Mouse (Mus musculus): ENCODE measurements around the gene Hoxd9. TPM values are rescaled to one million over a fixed set of nuclear protein-coding genes. Genes with fewer than 3 reads are reported as not detected.

Gene Hoxd9
- polyA plus RNA-seq, 1 experiment from 2014 or later, result 42.7 TPM

GRCm38 (mm10) chr2:74688795-74689573 is 8.5 kb upstream of the Hoxd9 start:
- Histone ChIP-seq H3K4me3 (peak overlapping the region; percentile 28), H3K36me3 (no peaks in the 10 kb centered on the region), H3K4me1 (replicated peaks) (peaks cover 25% of the 10 kb centered on the region), H3K9ac (peak overlapping the region; percentile 73), H3K27ac (replicated peaks) (peak overlapping the region; percentile 85), H3K27me3 (peaks cover 95% of the 10 kb centered on the region), H3K9me3 (no peaks in the 10 kb centered on the region), H3K4me2 (peak overlapping the region; percentile 54)
- WGBS, result 5% methylated on average over 12 of the region's 12 CpGs
- no peak for ATAC-seq (ENCODE audit: low read depth)

DNA sequence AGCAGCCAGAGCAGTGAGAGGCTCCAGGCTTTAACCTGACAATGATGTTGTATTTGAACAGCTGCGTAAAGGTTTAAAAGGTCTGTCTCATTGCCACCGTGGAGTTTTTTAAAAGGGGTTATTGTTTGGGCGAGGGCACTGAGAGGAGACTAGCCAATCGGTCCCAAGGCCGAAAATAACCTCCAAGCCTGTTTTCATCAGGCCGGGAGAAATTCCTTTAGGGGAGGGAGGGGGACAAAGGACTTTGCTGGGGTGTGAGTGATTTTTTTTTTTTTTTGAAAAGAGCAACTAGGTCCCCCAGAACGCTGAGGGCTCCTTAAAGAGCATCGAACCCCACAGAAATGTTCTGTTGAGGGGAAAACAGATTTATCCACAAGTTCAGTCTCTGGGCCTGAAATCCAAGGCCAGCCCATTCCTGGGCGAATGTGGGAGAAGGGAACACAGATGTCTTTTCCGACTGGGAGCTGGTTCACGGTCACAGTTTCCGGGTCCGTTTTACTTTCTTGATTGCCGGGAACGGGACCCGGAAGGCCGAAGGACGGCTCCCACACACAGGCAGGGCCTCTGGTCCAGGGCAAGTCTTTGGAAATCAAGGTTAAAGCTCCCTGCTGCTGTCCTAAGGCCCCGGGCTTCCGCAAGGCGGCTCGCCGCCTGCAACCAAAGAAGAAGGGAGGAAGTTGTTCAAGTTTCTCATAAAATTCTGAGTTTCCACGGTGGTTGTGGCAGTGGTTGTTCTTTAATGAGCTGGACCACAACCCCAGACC is 7.8 kb upstream of the Hoxd9 start:
- 1% methylated on average over 24 of the region's 24 CpGs for WGBS
- Histone ChIP-seq H3K9ac (peak overlapping the region; percentile 73), H3K4me1 (replicated peaks) (peaks cover 25% of the 10 kb centered on the region), H3K27me3 (peaks cover 95% of the 10 kb centered on the region), H3K27ac (replicated peaks) (peak overlapping the region; percentile 85), H3K36me3 (no peaks in the 10 kb centered on the region), H3K9me3 (no peaks in the 10 kb centered on the region), H3K4me3 (peak overlapping the region; percentile 28), H3K4me2 (peak overlapping the region; percentile 54)
- no peak for ATAC-seq (ENCODE audit: low read depth)

DNA sequence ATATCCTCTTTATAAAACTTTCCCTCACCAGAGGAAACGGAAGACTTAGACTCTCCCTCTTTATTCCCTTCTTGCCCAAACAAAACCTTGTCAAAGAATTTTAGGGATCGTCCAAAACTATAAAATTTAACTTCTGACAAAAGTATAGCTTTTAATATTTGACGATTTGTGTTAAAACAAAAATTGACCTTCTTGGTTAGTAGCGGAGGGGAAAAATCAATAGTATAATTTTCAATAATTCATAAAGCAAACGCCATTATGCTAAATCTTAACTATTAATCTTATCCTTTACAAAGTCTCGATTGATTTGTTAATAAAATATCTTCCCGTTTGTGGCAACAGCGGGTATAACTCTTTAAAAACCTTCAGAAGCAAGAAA is 7.2 kb upstream of the Hoxd9 start:
- H3K27ac ChIP-seq (replicated peaks), result peak overlapping the region; percentile 85
- H3K4me3 ChIP-seq, result peak overlapping the region; percentile 61
- H3K36me3 ChIP-seq, result no peaks in the 10 kb centered on the region
- WGBS, result 5% methylated on average over 8 of the region's 8 CpGs
- peak overlapping the region; percentile 67 for H3K4me2 ChIP-seq
- peaks cover 25% of the 10 kb centered on the region for H3K4me1 ChIP-seq (replicated peaks)
- H3K9me3 ChIP-seq, result no peaks in the 10 kb centered on the region
- peaks cover 95% of the 10 kb centered on the region for H3K27me3 ChIP-seq
- no peak for ATAC-seq (ENCODE audit: low read depth)
- peak overlapping the region; percentile 75 for H3K9ac ChIP-seq

DNA sequence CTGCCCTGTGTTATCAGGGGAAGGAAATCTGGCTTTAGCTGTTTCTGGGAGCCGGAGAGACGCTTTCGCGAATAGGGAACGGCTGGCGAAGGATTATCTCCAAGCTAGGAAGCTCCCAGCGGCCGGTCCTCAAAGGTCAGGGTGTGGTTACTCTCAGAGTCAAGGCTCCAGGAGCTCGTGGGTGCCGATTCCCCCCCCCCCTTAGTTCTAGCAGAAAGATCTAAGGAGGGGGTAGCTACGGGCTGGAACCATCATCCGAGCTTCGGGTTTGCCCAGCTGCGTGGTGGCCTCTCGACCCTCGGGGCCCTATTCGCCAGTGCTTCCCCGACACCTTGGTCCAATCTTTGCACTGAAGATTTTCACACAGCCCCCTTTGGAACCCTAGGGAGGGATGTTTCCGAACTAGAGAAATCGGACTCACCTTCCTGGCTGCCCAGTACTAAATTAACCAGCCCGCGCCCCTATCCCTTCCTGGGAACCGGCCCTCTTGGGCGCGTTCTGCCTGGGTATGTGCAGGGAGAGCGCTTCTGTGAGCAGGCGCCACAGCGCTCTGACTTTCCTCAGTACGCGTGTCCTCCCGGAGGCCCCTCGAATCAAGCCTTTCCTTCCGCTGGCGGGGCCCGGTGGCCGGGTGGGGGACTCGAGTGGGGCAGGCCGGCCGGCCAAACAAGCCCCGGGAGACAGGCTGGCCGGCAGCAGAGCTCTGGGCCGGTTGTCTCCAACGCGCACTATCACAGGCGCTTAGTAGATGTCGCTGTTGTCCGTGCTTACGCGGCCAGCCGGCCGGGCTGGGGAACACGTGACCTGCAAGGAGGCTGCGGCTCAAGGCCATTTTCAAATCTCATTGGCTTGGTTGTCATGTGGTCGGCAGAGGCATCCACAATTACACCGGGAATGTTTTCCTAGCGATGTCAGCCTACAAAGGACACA is 6.2 kb upstream of the Hoxd9 start, which contains the start of gene Hoxd10:
TSS of gene Hoxd10 (plus strand) at position 903 of the 930 bp plus-strand sequence.
- Histone ChIP-seq H3K4me1 (replicated peaks) (peaks cover 26% of the 10 kb centered on the region), H3K27ac (replicated peaks) (peak within 1 kb of the TSS; percentile 89), H3K9ac (peak within 1 kb of the TSS; percentile 96), H3K36me3 (no peaks in the 10 kb centered on the region), H3K4me2 (peak within 1 kb of the TSS; percentile 67), H3K27me3 (peaks cover 97% of the 10 kb centered on the region), H3K9me3 (no peaks in the 10 kb centered on the region), H3K4me3 (peak within 1 kb of the TSS; percentile 61)
- peak; percentile 78 for ATAC-seq (ENCODE audit: low read depth)
- WGBS, result under 1% methylated on average over 56 of the region's 56 CpGs

GRCm38 (mm10) chr2:74691995-74692807 is 5.3 kb upstream of the Hoxd9 start:
- peak; percentile 33; the same call in 1 of the 2 replicates for ATAC-seq (ENCODE audit: low read depth)
- Histone ChIP-seq H3K4me2 (peak overlapping the region; percentile 67), H3K4me3 (peak overlapping the region; percentile 61), H3K36me3 (no peaks in the 10 kb centered on the region), H3K4me1 (replicated peaks) (peaks cover 35% of the 10 kb centered on the region), H3K27me3 (peaks cover 97% of the 10 kb centered on the region), H3K9ac (peak overlapping the region; percentile 96), H3K9me3 (no peaks in the 10 kb centered on the region), H3K27ac (replicated peaks) (peak overlapping the region; percentile 79)
- WGBS, result 2% methylated on average over 35 of the region's 35 CpGs

DNA sequence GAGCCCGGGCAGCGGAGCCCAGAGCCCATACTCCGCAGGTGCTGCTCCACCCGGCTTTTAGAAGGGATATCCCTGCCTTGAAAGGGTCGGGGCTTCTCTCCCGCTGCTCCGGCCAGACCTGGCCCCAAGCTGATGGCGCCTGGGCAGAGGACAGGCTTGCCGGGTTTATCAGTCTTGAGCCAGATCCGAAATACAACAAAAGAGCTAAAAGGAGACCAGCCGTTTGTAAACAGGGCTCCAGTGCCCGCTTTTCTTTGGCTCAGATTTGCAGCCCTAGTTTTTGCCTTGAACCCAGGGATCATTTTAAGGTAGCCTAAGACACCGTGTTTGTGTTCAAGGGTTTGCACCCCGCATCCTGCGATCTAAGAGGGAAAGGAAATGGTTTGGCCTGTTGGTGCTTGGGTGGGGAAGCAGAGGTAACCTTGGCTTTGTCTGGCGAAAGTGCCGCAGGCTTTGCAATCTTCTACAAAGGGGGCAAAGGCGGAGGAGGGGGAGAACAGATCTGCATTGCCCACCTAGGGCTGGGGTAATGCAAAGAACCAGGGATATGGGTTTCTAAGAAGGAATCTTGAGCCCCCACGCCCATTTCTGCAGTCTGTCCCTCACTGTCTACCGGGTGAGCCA is 4.6 kb upstream of the Hoxd9 start:
- Histone ChIP-seq H3K4me1 (replicated peaks) (peaks cover 41% of the 10 kb centered on the region), H3K27me3 (peaks cover 96% of the 10 kb centered on the region), H3K9ac (peak overlapping the region; percentile 96), H3K36me3 (no peaks in the 10 kb centered on the region), H3K4me3 (peak overlapping the region; percentile 61), H3K4me2 (peak overlapping the region; percentile 67), H3K27ac (replicated peaks) (peak overlapping the region; percentile 79), H3K9me3 (no peaks in the 10 kb centered on the region)
- no peak for ATAC-seq (ENCODE audit: low read depth)
- 2% methylated on average over 20 of the region's 20 CpGs for WGBS

DNA sequence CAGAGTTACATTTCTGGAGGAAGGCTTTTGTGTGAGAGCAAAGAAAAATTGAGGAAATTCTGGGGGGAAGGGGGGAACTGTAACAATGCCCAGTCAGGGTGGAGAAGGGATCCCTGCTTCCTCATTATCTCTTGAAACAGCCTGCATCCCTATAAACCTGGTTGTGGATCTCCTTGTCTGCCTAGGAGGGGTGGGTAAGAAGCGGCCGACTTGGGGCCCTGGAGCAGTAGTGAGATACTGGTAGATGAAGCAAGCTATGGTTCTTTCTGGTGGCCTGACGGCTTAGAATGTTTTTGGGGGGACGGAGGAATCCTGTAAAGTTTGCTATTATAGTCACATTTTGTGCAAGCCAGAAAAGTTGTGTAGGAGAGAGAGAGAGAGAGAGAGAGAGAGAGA is 4.1 kb upstream of the Hoxd9 start:
- H3K9me3 ChIP-seq, result no peaks in the 10 kb centered on the region
- no peak for ATAC-seq (ENCODE audit: low read depth)
- H3K27me3 ChIP-seq, result peaks cover 91% of the 10 kb centered on the region
- H3K27ac ChIP-seq (replicated peaks), result peak overlapping the region; percentile 79
- H3K4me3 ChIP-seq, result peak overlapping the region; percentile 61
- peaks cover 46% of the 10 kb centered on the region for H3K4me1 ChIP-seq (replicated peaks)
- H3K9ac ChIP-seq, result peak overlapping the region; percentile 96
- 8% methylated on average over 4 of the region's 4 CpGs for WGBS
- peak overlapping the region; percentile 67 for H3K4me2 ChIP-seq
- H3K36me3 ChIP-seq, result no peaks in the 10 kb centered on the region

GRCm38 (mm10) chr2:74694066-74694465 is 3.5 kb upstream of the Hoxd9 start:
- Histone ChIP-seq H3K4me2 (peak overlapping the region; percentile 67), H3K4me3 (peak overlapping the region; percentile 61), H3K9me3 (no peaks in the 10 kb centered on the region), H3K27me3 (peaks cover 85% of the 10 kb centered on the region), H3K36me3 (no peaks in the 10 kb centered on the region), H3K27ac (replicated peaks) (peak overlapping the region; percentile 79), H3K9ac (peak overlapping the region; percentile 96), H3K4me1 (replicated peaks) (peaks cover 49% of the 10 kb centered on the region)
- no peak for ATAC-seq (ENCODE audit: low read depth)
- under 1% methylated on average over 16 of the region's 16 CpGs for WGBS

GRCm38 (mm10) chr2:74695383-74695782 is 2.1 kb upstream of the Hoxd9 start:
- Histone ChIP-seq H3K36me3 (no peaks in the 10 kb centered on the region), H3K4me1 (replicated peaks) (peaks cover 54% of the 10 kb centered on the region), H3K4me2 (peak overlapping the region; percentile 67), H3K9me3 (no peaks in the 10 kb centered on the region), H3K27me3 (peaks cover 82% of the 10 kb centered on the region), H3K4me3 (peak overlapping the region; percentile 61), H3K27ac (replicated peaks) (peak overlapping the region; percentile 95), H3K9ac (peak overlapping the region; percentile 96)
- WGBS, result 0% methylated on average over 1 of the region's 1 CpGs
- ATAC-seq (ENCODE audit: low read depth), result no peak

- Histone ChIP-seq H3K4me3 (peak overlapping the region; percentile 61), H3K36me3 (no peaks in the 10 kb centered on the region), H3K9ac (peak overlapping the region; percentile 96), H3K4me1 (replicated peaks) (peaks cover 60% of the 10 kb centered on the region), H3K4me2 (peak overlapping the region; percentile 67), H3K27ac (replicated peaks) (peak overlapping the region; percentile 95), H3K27me3 (peaks cover 83% of the 10 kb centered on the region), H3K9me3 (no peaks in the 10 kb centered on the region)
- WGBS, result 5% methylated on average over 7 of the region's 7 CpGs
- ATAC-seq (ENCODE audit: low read depth), result no peak
Observed at GRCm38 (mm10) chr2:74695813-74696430, 1.6 kb upstream of the Hoxd9 start.

Measured in neural tube, embryonic 13.5 days (tissue).